Mouse (Mus musculus) neural tube, embryonic 11.5 days (tissue): ENCODE measurements around the gene Slc37a4. TPM values are rescaled to one million over a fixed set of nuclear protein-coding genes. Genes with fewer than 3 reads are reported as not detected.

Experiments
- ATAC-seq: fragments of 200-750 bp; cut with Nextera tagmentation; 2 replicates; pipeline ENCODE4 v1.8.0; 2017; ENCODE audit warnings: moderate number of reproducible peaks, mild to moderate bottlenecking, moderate TSS enrichment, moderate library complexity; ENCODE audit not compliant: insufficient read depth, low FRiP score, low TSS enrichment
- DNase-seq: peaks from one replicate; pipeline ENCODE4 v3.0.0-alpha.2; 2015; ENCODE audit warnings: low spot score
- H3K27ac ChIP-seq: fragments of 300-500 bp; sonication (generic); 2 replicates; pipeline ENCODE4 v1.5.1; 2014; ENCODE audit warnings: low read depth, mild to moderate bottlenecking, low read length
- H3K27me3 ChIP-seq: fragments of 300-500 bp; sonication (generic); 2 replicates; pipeline ENCODE4 v1.6.1; 2014; ENCODE audit warnings: mild to moderate bottlenecking, low read length, mixed read lengths; ENCODE audit not compliant: control insufficient read depth, insufficient read depth
- H3K36me3 ChIP-seq: fragments of 300-500 bp; sonication (generic); 2 replicates; pipeline ENCODE4 v1.6.1; 2014; ENCODE audit warnings: mild to moderate bottlenecking, low read length, moderate library complexity, mixed read lengths; ENCODE audit not compliant: control insufficient read depth, insufficient read depth
- H3K4me1 ChIP-seq: fragments of 300-500 bp; sonication (generic); 2 replicates; pipeline ENCODE4 v1.6.1; 2014; ENCODE audit warnings: low read length, mixed read lengths; ENCODE audit not compliant: control insufficient read depth, insufficient read depth
- H3K4me2 ChIP-seq: fragments of 300-500 bp; sonication (generic); 2 replicates; pipeline ENCODE4 v1.6.1; 2014; ENCODE audit warnings: low read depth, mild to moderate bottlenecking, moderate library complexity
- H3K4me3 ChIP-seq: fragments of 300-500 bp; sonication (generic); 2 replicates; pipeline ENCODE4 v1.5.1; 2014; ENCODE audit warnings: low read depth, low read length
- H3K9ac ChIP-seq: fragments of 300-500 bp; sonication (generic); 2 replicates; pipeline ENCODE4 v1.6.1; 2014; ENCODE audit warnings: mild to moderate bottlenecking, low read length
- H3K9me3 ChIP-seq: fragments of 300-500 bp; sonication (generic); 2 replicates; pipeline ENCODE4 v1.6.1; 2016; ENCODE audit warnings: low read length; ENCODE audit not compliant: control insufficient read depth
- WGBS: fragments of 180-500 bp; shearing (Covaris S2); extraction: QIAGEN DNeasy Blood & Tissue Kit; methylation state at CpG from one replicate; pipeline ENCODE4 v1.1.7; 2014; 5-methylcytosine and 5-hydroxymethylcytosine counted together
- polyA plus RNA-seq: library from polyadenylated mRNA; unstranded; fragments of >200 nt; fragmentation: Nextera tagmentation; extraction: Ambion mirVana; gene quantifications from 2 replicates; pipeline ENCODE4 v1.2.1, GENCODE M21; 2014

The Slc37a4 gene
- polyA plus RNA-seq = 26.8 and 31.8 TPM in 2 replicates

GRCm38 (mm10) chr9:44396684-44397411 lies at the start of gene Slc37a4:
TSS of gene Slc37a4 (plus strand) at chr9:44396852.
- H3K9ac ChIP-seq = peak within 1 kb of the TSS; percentile 79
- peak within 1 kb of the TSS; percentile 62 for H3K4me3 ChIP-seq
- no peaks in the 10 kb centered on the region for H3K9me3 ChIP-seq
- under 1% methylated on average over 43 of the region's 43 CpGs for WGBS
- peaks cover 6% of the 10 kb centered on the region for H3K36me3 ChIP-seq
- peak within 1 kb of the TSS; percentile 96 for H3K4me2 ChIP-seq
- no peaks in the 10 kb centered on the region for H3K27me3 ChIP-seq
- peak within 1 kb of the TSS; percentile 70 for H3K27ac ChIP-seq
- H3K4me1 ChIP-seq = peaks cover 7% of the 10 kb centered on the region; the same call in 1 of the 2 replicates
- DNase-seq = peak; percentile 88
- ATAC-seq = peak; percentile 95

- Histone ChIP-seq H3K4me3 (no peak overlapping the region), H3K9ac (no peak overlapping the region), H3K9me3 (no peaks in the 10 kb centered on the region), H3K36me3 (peaks cover 12% of the 10 kb centered on the region), H3K27ac (no peak overlapping the region), H3K4me1 (peaks cover 4% of the 10 kb centered on the region; the same call in 1 of the 2 replicates), H3K4me2 (no peak overlapping the region), H3K27me3 (no peaks in the 10 kb centered on the region)
- no peak for ATAC-seq
- no peak for DNase-seq
- WGBS = 93% methylated on average over 9 of the region's 9 CpGs
Observed at GRCm38 (mm10) chr9:44347166-44347565, 49.5 kb upstream of the Slc37a4 start.

GRCm38 (mm10) chr9:44347621-44348020 lies 49.0 kb upstream of the Slc37a4 start:
- ATAC-seq = no peak
- H3K4me3 ChIP-seq = no peak overlapping the region
- no peak for DNase-seq
- H3K9me3 ChIP-seq = no peaks in the 10 kb centered on the region
- peaks cover 4% of the 10 kb centered on the region; the same call in 1 of the 2 replicates for H3K4me1 ChIP-seq
- peaks cover 14% of the 10 kb centered on the region for H3K36me3 ChIP-seq
- no peak overlapping the region for H3K27ac ChIP-seq
- H3K27me3 ChIP-seq = no peaks in the 10 kb centered on the region
- H3K9ac ChIP-seq = no peak overlapping the region
- 88% methylated on average over 4 of the region's 4 CpGs for WGBS
- H3K4me2 ChIP-seq = no peak overlapping the region

- ATAC-seq (no peak), DNase-seq (no peak)
- no peak overlapping the region for H3K27ac ChIP-seq
- H3K4me1 ChIP-seq = no peaks in the 10 kb centered on the region
- no peaks in the 10 kb centered on the region for H3K9me3 ChIP-seq
- no peak overlapping the region for H3K4me2 ChIP-seq
- no peaks in the 10 kb centered on the region for H3K27me3 ChIP-seq
- H3K9ac ChIP-seq = no peak overlapping the region
- peaks cover 14% of the 10 kb centered on the region for H3K36me3 ChIP-seq
- no peak overlapping the region for H3K4me3 ChIP-seq
- 98% methylated on average over 4 of the region's 4 CpGs for WGBS
Observed at GRCm38 (mm10) chr9:44348546-44348945, 48.1 kb upstream of the Slc37a4 start.

GRCm38 (mm10) chr9:44351396-44351795 lies 45.3 kb upstream of the Slc37a4 start:
- H3K9ac ChIP-seq = no peak overlapping the region
- no peaks in the 10 kb centered on the region for H3K4me1 ChIP-seq
- WGBS = 93% methylated on average over 4 of the region's 4 CpGs
- no peak overlapping the region for H3K4me3 ChIP-seq
- DNase-seq = no peak
- H3K9me3 ChIP-seq = no peaks in the 10 kb centered on the region
- no peak overlapping the region for H3K4me2 ChIP-seq
- H3K27me3 ChIP-seq = no peaks in the 10 kb centered on the region
- no peak overlapping the region for H3K27ac ChIP-seq
- peaks cover 30% of the 10 kb centered on the region for H3K36me3 ChIP-seq
- no peak for ATAC-seq

GRCm38 (mm10) chr9:44352337-44352736 lies 44.3 kb upstream of the Slc37a4 start:
- ATAC-seq (no peak), DNase-seq (no peak)
- Histone ChIP-seq H3K9ac (no peak overlapping the region), H3K4me1 (no peaks in the 10 kb centered on the region), H3K4me2 (no peak overlapping the region), H3K4me3 (no peak overlapping the region), H3K36me3 (peaks cover 31% of the 10 kb centered on the region), H3K9me3 (no peaks in the 10 kb centered on the region), H3K27ac (no peak overlapping the region), H3K27me3 (no peaks in the 10 kb centered on the region)
- 92% methylated on average over 10 of the region's 10 CpGs for WGBS

- Histone ChIP-seq H3K9me3 (no peaks in the 10 kb centered on the region), H3K4me3 (no peak overlapping the region), H3K4me2 (no peak overlapping the region), H3K4me1 (no peaks in the 10 kb centered on the region), H3K36me3 (peaks cover 29% of the 10 kb centered on the region), H3K9ac (no peak overlapping the region), H3K27me3 (no peaks in the 10 kb centered on the region), H3K27ac (no peak overlapping the region)
- DNase-seq = no peak
- ATAC-seq = no peak
- WGBS = 90% methylated on average over 6 of the region's 6 CpGs
Observed at GRCm38 (mm10) chr9:44353142-44353541, 43.5 kb upstream of the Slc37a4 start.

GRCm38 (mm10) chr9:44357207-44357606 lies 39.4 kb upstream of the Slc37a4 start:
- Histone ChIP-seq H3K27me3 (no peaks in the 10 kb centered on the region), H3K4me1 (peaks cover 6% of the 10 kb centered on the region; the same call in 1 of the 2 replicates), H3K4me2 (no peak overlapping the region), H3K4me3 (no peak overlapping the region), H3K27ac (no peak overlapping the region), H3K9me3 (no peaks in the 10 kb centered on the region), H3K36me3 (peaks cover 22% of the 10 kb centered on the region), H3K9ac (no peak overlapping the region)
- no peak for DNase-seq
- WGBS = 77% methylated on average over 4 of the region's 4 CpGs
- no peak for ATAC-seq
